Mouse (Mus musculus): ENCODE data around the gene S100a13.

S100a13 gene

GRCm38 (mm10) chr3:90555954-90556353 lies 41.7 kb downstream of the S100a13 start:
- DNase-seq (ENCODE audit: low spot score): peak; percentile 49

DNA sequence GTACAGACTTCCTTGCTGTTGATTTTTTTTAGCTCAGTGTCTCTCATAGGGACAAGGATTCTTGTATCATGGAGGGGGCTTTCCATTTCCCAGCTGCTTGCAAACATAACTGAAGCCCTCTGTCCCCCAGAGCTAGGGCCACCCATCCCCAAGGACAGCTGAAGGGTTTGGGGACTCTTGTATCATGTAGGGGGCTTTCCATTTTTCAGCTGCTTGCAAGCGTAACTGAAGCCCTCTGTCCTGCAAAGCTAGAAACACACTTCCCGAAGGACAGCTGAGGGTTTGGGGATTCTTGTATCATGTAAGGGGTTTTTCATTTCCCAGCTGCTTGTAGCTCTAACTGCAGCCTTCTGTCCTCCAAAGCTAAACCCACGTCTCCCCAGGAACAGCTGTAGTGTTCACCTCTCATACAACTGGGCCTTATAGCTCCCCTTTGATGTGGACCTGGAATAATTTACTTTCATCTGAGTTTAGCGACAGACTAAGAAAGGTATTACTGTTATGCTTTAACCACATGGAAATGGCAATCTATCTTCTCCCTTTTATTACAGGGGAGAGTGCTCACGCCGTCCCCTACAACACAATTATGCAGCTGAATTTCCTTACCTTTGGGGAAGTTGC lies 45.9 kb downstream of the S100a13 start, which contains the start of gene S100a3:
Gene S100a3, plus strand, starts transcription at position 571 of the 621 bp plus-strand sequence.
- no peak for DNase-seq (ENCODE audit: low spot score)

All from left cerebral cortex, adult 11 months (tissue).